Mouse (Mus musculus): ENCODE data around the gene Hoxb8.

Hoxb8 gene

GRCm38 (mm10) chr11:96333241-96334001 lies 51.7 kb downstream of the Hoxb8 start:
- no peak for DNase-seq (ENCODE audit: low spot score in 2 of 2)

- DNase-seq (ENCODE audit: low spot score in 2 of 2) = no peak
These were observed 52.3 kb downstream of the Hoxb8 start for GRCm38 (mm10) chr11:96334002-96334364.

Measured in spleen, postnatal 36 days (tissue).